ENCODE assay signal across 21 mouse cellular contexts in genomic region chr2:138446943-138447342, GRCm38 (mm10).
DNase-seq lines count a peak whose midpoint lies in the region; ATAC-seq lines count a peak whose summit lies in the region.
"Had no signal": no experiment of that assay in that cellular context is flagged by ENCODE, and none has a peak within 500 bp of the region (broad histone marks: within the 10 kb centered on the region; RNA-seq: fewer than 3 reads in every experiment).

No protein-coding gene starts in this region.

- ATAC-seq in forebrain, embryonic 11.5 days (replicated peaks; ENCODE audit: low FRiP score): 0 out of 2 replicates have a peak, but pooled peaks have one; percentile 16
- ATAC-seq in forebrain, embryonic 14.5 days: no peak
- peak; percentile 58; the same call in 1 of the 2 replicates for ATAC-seq in limb, embryonic 11.5 days (ENCODE audit: insufficient number of reproducible peaks, low FRiP score, low TSS enrichment, low read depth)
- 0 out of 2 replicates have a peak, but pooled peaks have one; percentile 56 for ATAC-seq in neural tube, embryonic 13.5 days (ENCODE audit: low read depth)
- ATAC-seq in stomach, embryonic 16.5 days (ENCODE audit: insufficient read depth, low FRiP score): peak; percentile 66; the same call in 1 of the 2 replicates
- ATAC-seq: CD4-positive, CD25-positive, alpha-beta regulatory T cell, adult 4 months; forebrain, embryonic 16.5 days had no signal

- no peak for DNase-seq in forebrain, embryonic 11.5 days (ENCODE audit: low spot score)
- DNase-seq in forebrain, embryonic 14.5 days (ENCODE audit: low spot score): no peak
- no peak for DNase-seq in limb, embryonic 11.5 days (ENCODE audit: low spot score)
- no peak for DNase-seq in limb, embryonic 10.5 days (ENCODE audit: low spot score)
- DNase-seq in neural tube, embryonic 10.5 days (ENCODE audit: extremely low spot score, low spot score): no peak
- no peak for DNase-seq in kidney, postnatal 36 days
- DNase-seq: adrenal gland, adult 8-10 months; adrenal gland, postnatal 36 days; B cell, adult 2 months; gastrocnemius, postnatal 10 days; heart, adult 2 months had no signal

- WGBS in forebrain, embryonic 11.5 days: 51% methylated on average over 7 of the region's 7 CpGs
- WGBS in forebrain, embryonic 14.5 days: 49% methylated on average over 7 of the region's 7 CpGs
- 69% methylated on average over 7 of the region's 7 CpGs for WGBS in limb, embryonic 11.5 days
- WGBS in limb, embryonic 10.5 days: 84% methylated on average over 7 of the region's 7 CpGs
- WGBS in neural tube, embryonic 13.5 days: 75% methylated on average over 7 of the region's 7 CpGs
- 52% methylated on average over 7 of the region's 7 CpGs for WGBS in stomach, embryonic 16.5 days

- H3K9ac ChIP-seq in forebrain, embryonic 11.5 days (ENCODE audit: low read length): no peak overlapping the region
- H3K9ac ChIP-seq in forebrain, embryonic 14.5 days (ENCODE audit: low read length): no peak overlapping the region
- no peak overlapping the region for H3K9ac ChIP-seq in limb, embryonic 11.5 days (ENCODE audit: low read length)
- no peak overlapping the region for H3K9ac ChIP-seq in neural tube, embryonic 13.5 days
- no peak overlapping the region for H3K9ac ChIP-seq in stomach, embryonic 16.5 days (ENCODE audit: low read length)
- H3K9ac ChIP-seq: embryonic facial prominence, embryonic 15.5 days; heart, embryonic 15.5 days had no signal

- H3K9me3 ChIP-seq in forebrain, embryonic 11.5 days (ENCODE audit: control insufficient read depth, low read length): no peaks in the 10 kb centered on the region
- no peaks in the 10 kb centered on the region for H3K9me3 ChIP-seq in forebrain, embryonic 14.5 days (replicated peaks; ENCODE audit: control insufficient read depth, low read length)
- H3K9me3 ChIP-seq in limb, embryonic 11.5 days (ENCODE audit: control insufficient read depth, low read length): no peaks in the 10 kb centered on the region
- H3K9me3 ChIP-seq in limb, embryonic 10.5 days (replicated peaks): no peaks in the 10 kb centered on the region
- no peaks in the 10 kb centered on the region for H3K9me3 ChIP-seq in neural tube, embryonic 13.5 days
- no peaks in the 10 kb centered on the region for H3K9me3 ChIP-seq in stomach, embryonic 16.5 days (replicated peaks; ENCODE audit: control insufficient read depth, low read length)
- H3K9me3 ChIP-seq: embryonic facial prominence, embryonic 15.5 days; forebrain, embryonic 10.5 days; heart, embryonic 15.5 days had no signal

- H3K4me3 ChIP-seq in forebrain, embryonic 11.5 days (ENCODE audit: low read depth, low read length): no peak overlapping the region
- no peak overlapping the region for H3K4me3 ChIP-seq in forebrain, embryonic 14.5 days (ENCODE audit: low read depth, low read length)
- H3K4me3 ChIP-seq in limb, embryonic 11.5 days (ENCODE audit: low read depth, low read length): no peak overlapping the region
- H3K4me3 ChIP-seq in limb, embryonic 10.5 days: no peak overlapping the region
- H3K4me3 ChIP-seq in neural tube, embryonic 13.5 days: no peak overlapping the region
- H3K4me3 ChIP-seq in stomach, embryonic 16.5 days (replicated peaks; ENCODE audit: low read length): no peak overlapping the region
- H3K4me3 ChIP-seq: embryonic facial prominence, embryonic 15.5 days; erythroblast, embryonic 14.5 days; forebrain, embryonic 10.5 days; heart, adult 2 months; heart, embryonic 15.5 days had no signal

- no peaks in the 10 kb centered on the region; the same call in 1 of the 2 replicates for H3K4me1 ChIP-seq in forebrain, embryonic 11.5 days (replicated peaks; ENCODE audit: control insufficient read depth, insufficient read depth, low read length)
- H3K4me1 ChIP-seq in forebrain, embryonic 14.5 days (ENCODE audit: control insufficient read depth, insufficient read depth, low read length): no peaks in the 10 kb centered on the region
- H3K4me1 ChIP-seq in limb, embryonic 11.5 days (ENCODE audit: control insufficient read depth, insufficient read depth, low read length): no peaks in the 10 kb centered on the region
- peaks cover 7% of the 10 kb centered on the region; the same call in 1 of the 2 replicates for H3K4me1 ChIP-seq in limb, embryonic 10.5 days
- H3K4me1 ChIP-seq in neural tube, embryonic 13.5 days (replicated peaks): 0 out of 2 replicates have a peak, but pooled peaks cover 3% of the 10 kb centered on the region
- no peaks in the 10 kb centered on the region for H3K4me1 ChIP-seq in stomach, embryonic 16.5 days (ENCODE audit: control insufficient read depth, insufficient read depth, low read length)
- H3K4me1 ChIP-seq: embryonic facial prominence, embryonic 15.5 days; heart, embryonic 15.5 days had no signal

- H3K27ac ChIP-seq in forebrain, embryonic 11.5 days (ENCODE audit: low read depth, low read length): no peak overlapping the region
- H3K27ac ChIP-seq in forebrain, embryonic 14.5 days (ENCODE audit: low read depth, low read length): no peak overlapping the region
- no peak overlapping the region for H3K27ac ChIP-seq in limb, embryonic 11.5 days (replicated peaks; ENCODE audit: low read depth, low read length)
- H3K27ac ChIP-seq in limb, embryonic 10.5 days: no peak overlapping the region
- H3K27ac ChIP-seq in neural tube, embryonic 13.5 days (replicated peaks): no peak overlapping the region
- no peak overlapping the region for H3K27ac ChIP-seq in stomach, embryonic 16.5 days (ENCODE audit: low read length)
- H3K27ac ChIP-seq: embryonic facial prominence, embryonic 15.5 days; forebrain, embryonic 10.5 days; heart, adult 2 months; heart, embryonic 15.5 days had no signal

- no peak overlapping the region for H3K4me2 ChIP-seq in forebrain, embryonic 11.5 days (ENCODE audit: low read depth, low read length, severe bottlenecking)
- H3K4me2 ChIP-seq in forebrain, embryonic 14.5 days (ENCODE audit: low read length): no peak overlapping the region
- no peak overlapping the region for H3K4me2 ChIP-seq in limb, embryonic 11.5 days (ENCODE audit: low read depth, severe bottlenecking)
- no peak overlapping the region for H3K4me2 ChIP-seq in neural tube, embryonic 13.5 days
- no peak overlapping the region for H3K4me2 ChIP-seq in stomach, embryonic 16.5 days (ENCODE audit: low read depth, low read length)
- H3K4me2 ChIP-seq: embryonic facial prominence, embryonic 15.5 days; heart, embryonic 11.5 days; heart, embryonic 15.5 days had no signal

- no peaks in the 10 kb centered on the region for H3K27me3 ChIP-seq in forebrain, embryonic 11.5 days (ENCODE audit: control insufficient read depth, insufficient read depth, low read length)
- no peaks in the 10 kb centered on the region for H3K27me3 ChIP-seq in forebrain, embryonic 14.5 days (replicated peaks; ENCODE audit: control insufficient read depth, insufficient read depth, low read length)
- no peaks in the 10 kb centered on the region for H3K27me3 ChIP-seq in limb, embryonic 11.5 days (ENCODE audit: control insufficient read depth, insufficient read depth, low read length)
- H3K27me3 ChIP-seq in limb, embryonic 10.5 days (ENCODE audit: low read depth, poor library complexity, severe bottlenecking): no peaks in the 10 kb centered on the region
- H3K27me3 ChIP-seq in neural tube, embryonic 13.5 days: no peaks in the 10 kb centered on the region
- H3K27me3 ChIP-seq in stomach, embryonic 16.5 days (ENCODE audit: control insufficient read depth, insufficient read depth, low read length): no peaks in the 10 kb centered on the region
- H3K27me3 ChIP-seq: embryonic facial prominence, embryonic 15.5 days; heart, embryonic 15.5 days had no signal

- no peaks in the 10 kb centered on the region for H3K36me3 ChIP-seq in forebrain, embryonic 11.5 days (ENCODE audit: control insufficient read depth, insufficient read depth, low read length)
- H3K36me3 ChIP-seq in forebrain, embryonic 14.5 days (ENCODE audit: control insufficient read depth, insufficient read depth, low read length): no peaks in the 10 kb centered on the region
- H3K36me3 ChIP-seq in limb, embryonic 11.5 days (ENCODE audit: control insufficient read depth, insufficient read depth, low read length): no peaks in the 10 kb centered on the region
- H3K36me3 ChIP-seq in limb, embryonic 10.5 days: no peaks in the 10 kb centered on the region
- H3K36me3 ChIP-seq in neural tube, embryonic 13.5 days: no peaks in the 10 kb centered on the region
- no peaks in the 10 kb centered on the region for H3K36me3 ChIP-seq in stomach, embryonic 16.5 days (ENCODE audit: control insufficient read depth, insufficient read depth, low read length)
- H3K36me3 ChIP-seq: embryonic facial prominence, embryonic 15.5 days; forebrain, embryonic 10.5 days; G1E; heart, embryonic 15.5 days had no signal
